Mouse (Mus musculus) hindbrain, embryonic 15.5 days (tissue): ENCODE results near the gene Rffl. TPM values are rescaled to one million over a fixed set of nuclear protein-coding genes. Genes with fewer than 3 reads are reported as not detected.

Experiments used
- ATAC-seq: fragments of 200-750 bp; cut with Nextera tagmentation; 2 replicates; pipeline ENCODE4 v1.8.0; 2017; ENCODE audit warnings: low read depth, moderate number of reproducible peaks, moderate TSS enrichment; ENCODE audit not compliant: low FRiP score
- H3K27ac ChIP-seq: fragments of 300-500 bp; sonication (generic); replicated peaks from 2 replicates; pipeline ENCODE4 v1.5.1; 2015; ENCODE audit warnings: mild to moderate bottlenecking, inconsistent platforms
- H3K27me3 ChIP-seq: fragments of 300-500 bp; sonication (generic); 2 replicates; pipeline ENCODE4 v1.6.1; 2015; ENCODE audit warnings: control low read depth, inconsistent platforms
- H3K36me3 ChIP-seq: fragments of 300-500 bp; sonication (generic); 2 replicates; pipeline ENCODE4 v1.6.1; 2015; ENCODE audit warnings: control low read depth, inconsistent platforms
- H3K4me1 ChIP-seq: fragments of 300-500 bp; sonication (generic); replicated peaks from 2 replicates; pipeline ENCODE4 v1.6.1; 2015; ENCODE audit warnings: control low read depth, inconsistent platforms
- H3K4me2 ChIP-seq: fragments of 300-500 bp; sonication (generic); 2 replicates; pipeline ENCODE4 v1.6.1; 2015; ENCODE audit warnings: moderate library complexity, mild to moderate bottlenecking, inconsistent platforms
- H3K4me3 ChIP-seq: fragments of 300-500 bp; sonication (generic); 2 replicates; pipeline ENCODE4 v1.5.1; 2015; ENCODE audit warnings: mild to moderate bottlenecking, inconsistent platforms
- H3K9ac ChIP-seq: fragments of 300-500 bp; sonication (generic); 2 replicates; pipeline ENCODE4 v1.6.1; 2015; ENCODE audit warnings: inconsistent platforms
- H3K9me3 ChIP-seq: fragments of 300-500 bp; sonication (generic); 2 replicates; pipeline ENCODE4 v1.6.1; 2016; ENCODE audit warnings: control low read depth, inconsistent platforms
- WGBS: fragments of 180-500 bp; shearing (Covaris S2); methylation state at CpG from one replicate; pipeline ENCODE4 v1.1.7; 2015; 5-methylcytosine and 5-hydroxymethylcytosine counted together
- polyA plus RNA-seq: library from polyadenylated mRNA; unstranded; fragments of >200 nt; fragmentation: Nextera tagmentation; extraction: Ambion mirVana; gene quantifications from 2 replicates; pipeline ENCODE4 v1.2.1, GENCODE M21; 2015

The Rffl gene
- polyA plus RNA-seq, 1 experiment from 2014 or later, result 4.1 TPM

- H3K27me3 ChIP-seq, result no peaks in the 10 kb centered on the region
- no peaks in the 10 kb centered on the region for H3K36me3 ChIP-seq
- no peak overlapping the region for H3K9ac ChIP-seq
- H3K4me1 ChIP-seq, result peaks cover 9% of the 10 kb centered on the region; the same call in 1 of the 2 replicates
- no peak for ATAC-seq
- H3K9me3 ChIP-seq, result no peaks in the 10 kb centered on the region
- H3K4me2 ChIP-seq, result no peak overlapping the region
- H3K4me3 ChIP-seq, result no peak overlapping the region
- 87% methylated on average over 6 of the region's 6 CpGs for WGBS
- no peak overlapping the region for H3K27ac ChIP-seq
Measured at GRCm38 (mm10) chr11:82854111-82854510, 16.9 kb downstream of the Rffl start.

- Histone ChIP-seq H3K27me3 (no peaks in the 10 kb centered on the region), H3K4me2 (no peak overlapping the region), H3K4me3 (no peak overlapping the region), H3K4me1 (peaks cover 9% of the 10 kb centered on the region; the same call in 1 of the 2 replicates), H3K27ac (no peak overlapping the region), H3K9me3 (no peaks in the 10 kb centered on the region), H3K36me3 (no peaks in the 10 kb centered on the region), H3K9ac (no peak overlapping the region)
- WGBS, result 94% methylated on average over 7 of the region's 7 CpGs
- no peak for ATAC-seq
Measured at GRCm38 (mm10) chr11:82852958-82853357, 18.1 kb downstream of the Rffl start.

GRCm38 (mm10) chr11:82852540-82852939 is 18.5 kb downstream of the Rffl start:
- WGBS, result 86% methylated on average over 10 of the region's 10 CpGs

GRCm38 (mm10) chr11:82852115-82852514 is 18.9 kb downstream of the Rffl start:
- Histone ChIP-seq H3K36me3 (no peaks in the 10 kb centered on the region), H3K27ac (no peak overlapping the region), H3K4me2 (no peak overlapping the region), H3K9ac (no peak overlapping the region), H3K4me3 (no peak overlapping the region), H3K4me1 (peaks cover 9% of the 10 kb centered on the region; the same call in 1 of the 2 replicates), H3K27me3 (no peaks in the 10 kb centered on the region), H3K9me3 (no peaks in the 10 kb centered on the region)
- 83% methylated on average over 11 of the region's 11 CpGs for WGBS
- no peak for ATAC-seq

More at GRCm38 (mm10) chr11:82852540-82852939, 18.5 kb downstream of the Rffl start:
- Histone ChIP-seq H3K9ac (no peak overlapping the region), H3K27ac (no peak overlapping the region), H3K27me3 (no peaks in the 10 kb centered on the region), H3K4me2 (no peak overlapping the region), H3K4me3 (no peak overlapping the region), H3K9me3 (no peaks in the 10 kb centered on the region), H3K4me1 (peaks cover 9% of the 10 kb centered on the region; the same call in 1 of the 2 replicates), H3K36me3 (no peaks in the 10 kb centered on the region)
- no peak for ATAC-seq

DNA sequence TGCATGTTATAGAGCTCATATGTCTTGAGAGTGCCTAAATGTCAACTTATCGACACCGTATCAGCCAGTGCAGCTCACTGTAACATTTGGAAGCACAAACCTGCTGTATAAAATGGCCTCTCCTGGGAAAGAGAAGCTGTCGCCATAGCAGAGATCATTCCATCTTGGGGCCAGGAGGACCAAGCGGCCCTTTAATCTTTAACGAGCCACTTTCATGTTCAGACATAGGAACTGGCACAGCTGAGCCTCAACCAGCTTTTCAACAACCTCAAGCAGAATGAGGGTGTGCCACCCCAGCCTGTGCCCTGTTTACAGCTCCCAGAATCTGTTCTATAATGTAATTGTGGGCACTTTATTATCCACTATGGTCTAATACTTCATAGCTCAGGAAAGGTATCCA is 20.8 kb downstream of the Rffl start:
- H3K4me2 ChIP-seq, result no peak overlapping the region
- 44% methylated on average over 5 of the region's 5 CpGs for WGBS
- no peaks in the 10 kb centered on the region for H3K27me3 ChIP-seq
- no peak overlapping the region for H3K9ac ChIP-seq
- no peak overlapping the region for H3K4me3 ChIP-seq
- H3K4me1 ChIP-seq, result peaks cover 10% of the 10 kb centered on the region
- H3K27ac ChIP-seq, result no peak overlapping the region
- no peaks in the 10 kb centered on the region for H3K36me3 ChIP-seq
- no peak for ATAC-seq
- H3K9me3 ChIP-seq, result no peaks in the 10 kb centered on the region

DNA sequence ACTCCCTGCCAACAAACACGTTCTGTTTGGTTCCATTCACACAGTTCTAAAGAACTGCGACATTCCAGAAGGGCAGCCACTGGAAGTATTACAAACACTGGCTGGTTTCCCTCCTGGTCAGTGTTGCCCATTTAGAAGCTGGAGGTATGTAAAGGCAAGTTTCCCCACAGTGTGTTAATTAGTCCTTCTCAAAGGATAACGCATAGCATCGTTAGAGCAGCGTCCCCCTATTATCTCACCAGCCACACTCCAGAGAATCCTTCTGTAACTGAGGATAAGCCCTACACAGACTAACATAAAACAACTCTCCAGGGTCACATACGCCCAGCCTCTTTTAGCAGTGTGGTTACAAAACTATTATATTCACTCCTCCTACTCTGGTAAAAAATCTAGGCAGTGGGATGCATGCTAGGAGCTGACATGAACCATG is 23.4 kb downstream of the Rffl start:
- ATAC-seq, result no peak
- Histone ChIP-seq H3K9ac (no peak overlapping the region), H3K36me3 (no peaks in the 10 kb centered on the region), H3K4me3 (no peak overlapping the region), H3K4me2 (no peak overlapping the region), H3K27me3 (no peaks in the 10 kb centered on the region), H3K4me1 (peaks cover 14% of the 10 kb centered on the region), H3K27ac (no peak overlapping the region), H3K9me3 (no peaks in the 10 kb centered on the region)
- WGBS, result 29% methylated on average over 6 of the region's 6 CpGs

GRCm38 (mm10) chr11:82846938-82847337 is 24.1 kb downstream of the Rffl start:
- 66% methylated on average over 3 of the region's 3 CpGs for WGBS
- Histone ChIP-seq H3K9ac (no peak overlapping the region), H3K9me3 (no peaks in the 10 kb centered on the region), H3K4me1 (peaks cover 14% of the 10 kb centered on the region), H3K27me3 (no peaks in the 10 kb centered on the region), H3K4me3 (no peak overlapping the region), H3K4me2 (no peak overlapping the region), H3K27ac (no peak overlapping the region), H3K36me3 (no peaks in the 10 kb centered on the region)
- no peak for ATAC-seq

DNA sequence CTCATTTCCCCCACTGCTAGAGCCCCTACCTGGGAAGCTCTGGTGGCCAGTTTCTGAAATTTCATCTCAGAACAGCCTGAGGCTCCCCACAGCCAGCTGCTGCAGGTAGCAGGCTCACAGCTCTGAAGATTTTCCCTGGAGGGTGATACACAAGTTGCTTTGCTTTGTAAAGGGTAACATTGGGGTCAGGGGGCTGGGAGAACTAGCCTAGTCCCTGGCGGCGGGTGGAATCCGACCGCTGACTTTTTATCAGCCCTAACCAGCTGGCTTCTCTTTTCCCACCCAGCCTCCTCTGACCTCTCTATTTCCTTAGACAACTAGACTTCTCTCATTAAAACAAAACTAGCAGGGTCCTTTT is 25.0 kb downstream of the Rffl start:
- H3K9me3 ChIP-seq, result no peaks in the 10 kb centered on the region
- 0 out of 2 replicates have a peak overlapping the region, but pooled peaks have one; percentile 18 for H3K4me3 ChIP-seq
- H3K27me3 ChIP-seq, result no peaks in the 10 kb centered on the region
- peak overlapping the region; percentile 9; the same call in 1 of the 2 replicates for H3K9ac ChIP-seq
- peaks cover 14% of the 10 kb centered on the region for H3K4me1 ChIP-seq
- H3K4me2 ChIP-seq, result peak overlapping the region; percentile 41
- 29% methylated on average over 4 of the region's 4 CpGs for WGBS
- no peak for ATAC-seq
- H3K27ac ChIP-seq, result no peak overlapping the region
- no peaks in the 10 kb centered on the region for H3K36me3 ChIP-seq

- H3K9me3 ChIP-seq, result no peaks in the 10 kb centered on the region
- ATAC-seq, result peak; percentile 54; the same call in 1 of the 2 replicates
- H3K4me1 ChIP-seq, result peaks cover 14% of the 10 kb centered on the region
- peak overlapping the region; percentile 41 for H3K4me2 ChIP-seq
- no peak overlapping the region; the same call in 1 of the 2 replicates for H3K27ac ChIP-seq
- H3K4me3 ChIP-seq, result peak overlapping the region; percentile 18; the same call in 1 of the 2 replicates
- no peaks in the 10 kb centered on the region for H3K36me3 ChIP-seq
- no peaks in the 10 kb centered on the region for H3K27me3 ChIP-seq
- 29% methylated on average over 16 of the region's 16 CpGs for WGBS
- H3K9ac ChIP-seq, result peak overlapping the region; percentile 9
Measured at GRCm38 (mm10) chr11:82845415-82846078, 25.5 kb downstream of the Rffl start.

DNA sequence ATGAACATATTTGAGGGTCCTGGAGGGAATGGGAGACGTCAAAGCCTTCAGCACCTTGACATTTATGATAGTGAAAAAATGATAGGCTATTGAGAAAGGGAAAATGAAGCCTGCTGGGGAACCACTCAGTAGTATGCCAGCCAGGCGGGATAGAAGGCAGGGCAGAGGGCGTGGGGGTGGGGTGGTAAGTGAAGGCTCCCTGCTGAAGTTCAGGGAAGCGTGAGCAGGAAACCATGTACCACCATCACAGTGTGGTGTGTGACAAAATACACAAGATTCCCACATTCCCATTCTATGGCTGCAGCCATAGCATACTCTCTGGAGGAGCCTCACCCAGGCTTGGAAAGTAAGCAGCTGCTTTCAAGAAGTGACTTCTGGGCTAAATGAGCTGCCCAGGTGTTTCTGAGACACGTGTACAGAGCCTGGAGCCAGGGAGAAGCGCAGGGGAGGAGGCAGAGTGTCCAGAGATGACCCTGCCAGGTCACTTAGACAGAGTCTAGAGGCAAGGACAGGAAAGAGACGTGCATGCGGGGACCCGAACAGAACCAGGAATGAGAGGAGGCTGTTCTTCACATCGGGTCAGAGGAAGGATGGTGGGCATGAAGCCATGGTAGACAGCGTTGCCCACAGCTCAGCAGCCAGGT is 26.1 kb downstream of the Rffl start:
- WGBS, result 76% methylated on average over 11 of the region's 11 CpGs
- H3K27ac ChIP-seq, result no peak overlapping the region
- H3K4me2 ChIP-seq, result peak overlapping the region; percentile 41; the same call in 1 of the 2 replicates
- H3K4me1 ChIP-seq, result peaks cover 14% of the 10 kb centered on the region
- ATAC-seq, result no peak
- H3K9ac ChIP-seq, result no peak overlapping the region
- H3K9me3 ChIP-seq, result no peaks in the 10 kb centered on the region
- H3K36me3 ChIP-seq, result no peaks in the 10 kb centered on the region
- no peak overlapping the region for H3K4me3 ChIP-seq
- H3K27me3 ChIP-seq, result no peaks in the 10 kb centered on the region

- no peaks in the 10 kb centered on the region for H3K9me3 ChIP-seq
- no peak overlapping the region for H3K9ac ChIP-seq
- H3K4me2 ChIP-seq, result no peak overlapping the region
- H3K4me1 ChIP-seq, result peaks cover 4% of the 10 kb centered on the region
- no peaks in the 10 kb centered on the region for H3K27me3 ChIP-seq
- ATAC-seq, result no peak
- no peaks in the 10 kb centered on the region for H3K36me3 ChIP-seq
- H3K4me3 ChIP-seq, result no peak overlapping the region
- H3K27ac ChIP-seq, result no peak overlapping the region
- WGBS, result 38% methylated on average over 5 of the region's 5 CpGs
Measured at GRCm38 (mm10) chr11:82838511-82838910, 32.5 kb downstream of the Rffl start.

- Histone ChIP-seq H3K36me3 (no peaks in the 10 kb centered on the region), H3K27ac (no peak overlapping the region), H3K9ac (no peak overlapping the region), H3K4me1 (peaks cover 4% of the 10 kb centered on the region), H3K27me3 (no peaks in the 10 kb centered on the region), H3K9me3 (no peaks in the 10 kb centered on the region), H3K4me2 (no peak overlapping the region), H3K4me3 (no peak overlapping the region)
- no peak for ATAC-seq
- 17% methylated on average over 7 of the region's 7 CpGs for WGBS
Measured at GRCm38 (mm10) chr11:82837848-82838247, 33.2 kb downstream of the Rffl start.
